In the genomic region with DNA sequence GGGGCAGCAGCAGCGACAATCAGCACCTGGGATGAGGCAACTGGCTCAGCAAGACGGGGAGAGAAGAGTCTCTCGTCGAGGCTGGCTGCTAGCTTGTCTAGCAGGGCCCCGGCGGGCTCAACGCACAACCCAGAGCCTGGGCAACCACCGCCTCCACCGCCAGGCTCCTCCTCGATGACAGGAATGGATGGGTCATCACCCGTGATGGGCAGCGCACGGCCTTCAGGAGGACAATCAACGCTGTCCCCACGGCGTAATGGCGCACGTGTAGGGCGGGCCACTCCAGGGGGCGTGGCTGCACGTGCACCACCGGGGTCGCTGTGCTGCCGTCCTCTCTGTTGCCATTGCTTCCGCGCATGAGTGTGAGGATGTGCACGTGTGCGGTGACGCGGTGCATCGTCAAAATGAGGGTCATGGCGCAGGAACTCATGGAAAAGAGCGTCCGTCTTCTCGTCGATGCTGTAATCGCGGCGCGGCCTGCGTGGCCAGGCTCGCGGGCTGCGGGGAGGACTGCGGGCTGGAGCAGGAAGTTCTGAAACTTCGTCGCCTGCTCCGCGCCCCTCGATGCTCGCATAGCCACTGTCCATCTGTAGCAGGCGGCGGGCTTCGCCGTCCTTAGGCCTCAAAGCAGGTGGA, we compare ENCODE assay signal across 8 mouse cellular contexts. TPM values are rescaled to one million over a fixed set of nuclear protein-coding genes. Genes with fewer than 3 reads are reported as not detected.
DNase-seq lines count a peak whose midpoint lies in the region; ATAC-seq and TF ChIP-seq lines count a peak whose summit lies in the region.

No protein-coding gene starts in this region.

- peak overlapping the region; percentile 34; the same call in 1 of the 2 replicates for H3K27ac ChIP-seq in kidney, embryonic 15.5 days
- H3K27ac ChIP-seq in kidney, adult 2 months (ENCODE audit: insufficient read depth, low read depth, low read length): no peak overlapping the region
- H3K27ac ChIP-seq in embryonic facial prominence, embryonic 13.5 days: no peak overlapping the region
- H3K27ac ChIP-seq in neural tube, embryonic 11.5 days (ENCODE audit: low read depth, low read length): no peak overlapping the region
- no peak overlapping the region for H3K27ac ChIP-seq in lung, postnatal 0 days (ENCODE audit: low read length)

- H3K9ac ChIP-seq in kidney, embryonic 15.5 days: peak overlapping the region; percentile 36; the same call in 1 of the 2 replicates
- H3K9ac ChIP-seq in embryonic facial prominence, embryonic 13.5 days: peak overlapping the region; percentile 59
- 0 out of 2 replicates have a peak overlapping the region, but pooled peaks have one; percentile 9 for H3K9ac ChIP-seq in neural tube, embryonic 11.5 days (ENCODE audit: low read length)
- no peak overlapping the region for H3K9ac ChIP-seq in lung, postnatal 0 days (replicated peaks; ENCODE audit: low read depth)

- intact Hi-C loops in left cerebral cortex, postnatal 36 days (cut with DNase I): no loop called here

- H3K4me2 ChIP-seq in kidney, embryonic 15.5 days: peak overlapping the region; percentile 48
- peak overlapping the region; percentile 55 for H3K4me2 ChIP-seq in embryonic facial prominence, embryonic 13.5 days
- H3K4me2 ChIP-seq in neural tube, embryonic 11.5 days (ENCODE audit: low read depth): peak overlapping the region; percentile 17
- no peak overlapping the region for H3K4me2 ChIP-seq in lung, postnatal 0 days (replicated peaks; ENCODE audit: low read depth, low read length)

- ATAC-seq in kidney, embryonic 15.5 days (replicated peaks; ENCODE audit: low FRiP score): peak; percentile 30
- no peak for ATAC-seq in embryonic facial prominence, embryonic 13.5 days (ENCODE audit: insufficient number of reproducible peaks, insufficient read depth, low FRiP score, low TSS enrichment, low read depth)
- peak; percentile 29; the same call in 1 of the 2 replicates for ATAC-seq in neural tube, embryonic 11.5 days (ENCODE audit: insufficient read depth, low FRiP score, low TSS enrichment)
- no peak for ATAC-seq in lung, postnatal 0 days

- H3K4me3 ChIP-seq in kidney, embryonic 15.5 days (replicated peaks): peak overlapping the region; percentile 17
- no peak overlapping the region for H3K4me3 ChIP-seq in kidney, adult 2 months (ENCODE audit: insufficient read depth, low read depth, low read length)
- H3K4me3 ChIP-seq in embryonic facial prominence, embryonic 13.5 days: peak overlapping the region; percentile 26
- H3K4me3 ChIP-seq in neural tube, embryonic 11.5 days (ENCODE audit: low read depth, low read length): no peak overlapping the region
- no peak overlapping the region for H3K4me3 ChIP-seq in lung, postnatal 0 days (ENCODE audit: low read depth, low read length)

- 15% methylated on average over 55 of the region's 55 CpGs for WGBS in kidney, embryonic 15.5 days
- 60% methylated on average over 55 of the region's 55 CpGs for WGBS in kidney, adult 2 months
- WGBS in embryonic facial prominence, embryonic 13.5 days: 15% methylated on average over 55 of the region's 55 CpGs
- WGBS in neural tube, embryonic 11.5 days: 13% methylated on average over 52 of the region's 55 CpGs
- WGBS in lung, postnatal 0 days: 37% methylated on average over 55 of the region's 55 CpGs

- TF ChIP-seq CTCF in kidney, adult 2 months (conservative IDR thresholded peaks at IDR 0.05; ENCODE audit: insufficient read depth, insufficient read length, low read depth, low read length): no peak
- TF ChIP-seq CTCF in lung, postnatal 0 days (IDR thresholded peaks at IDR 0.05): no peak

- no peak for TF ChIP-seq POLR2A in kidney, adult 2 months (IDR thresholded peaks at IDR 0.05; ENCODE audit: low read depth, low read length)

- H3K36me3 ChIP-seq in kidney, embryonic 15.5 days: peaks cover 86% of the 10 kb centered on the region
- peaks cover 3% of the 10 kb centered on the region; the same call in 1 of the 2 replicates for H3K36me3 ChIP-seq in kidney, adult 2 months (ENCODE audit: control insufficient read depth, insufficient read depth, low read length)
- peaks cover 85% of the 10 kb centered on the region for H3K36me3 ChIP-seq in embryonic facial prominence, embryonic 13.5 days
- peaks cover 11% of the 10 kb centered on the region; the same call in 1 of the 2 replicates for H3K36me3 ChIP-seq in neural tube, embryonic 11.5 days (ENCODE audit: control insufficient read depth, insufficient read depth, low read length)
- peaks cover 25% of the 10 kb centered on the region for H3K36me3 ChIP-seq in lung, postnatal 0 days (ENCODE audit: insufficient read depth, low read length)

- H3K27me3 ChIP-seq in kidney, embryonic 15.5 days: peaks cover 15% of the 10 kb centered on the region
- no peaks in the 10 kb centered on the region for H3K27me3 ChIP-seq in kidney, adult 2 months (replicated peaks; ENCODE audit: control insufficient read depth, insufficient read depth, low read length)
- peaks cover 15% of the 10 kb centered on the region for H3K27me3 ChIP-seq in embryonic facial prominence, embryonic 13.5 days
- H3K27me3 ChIP-seq in neural tube, embryonic 11.5 days (ENCODE audit: control insufficient read depth, insufficient read depth, low read length): peaks cover 13% of the 10 kb centered on the region
- no peaks in the 10 kb centered on the region for H3K27me3 ChIP-seq in lung, postnatal 0 days (replicated peaks; ENCODE audit: insufficient read depth, low read length)

- H3K9me3 ChIP-seq in kidney, embryonic 15.5 days (replicated peaks): no peaks in the 10 kb centered on the region
- no peaks in the 10 kb centered on the region for H3K9me3 ChIP-seq in embryonic facial prominence, embryonic 13.5 days
- no peaks in the 10 kb centered on the region for H3K9me3 ChIP-seq in neural tube, embryonic 11.5 days (ENCODE audit: control insufficient read depth, low read length)
- no peaks in the 10 kb centered on the region for H3K9me3 ChIP-seq in lung, postnatal 0 days (ENCODE audit: low read length)

- DNase-seq in kidney, adult 2 months: no peak
- DNase-seq in adrenal gland, adult 8-10 months: peak; percentile 52
- DNase-seq in left cerebral cortex, postnatal 36 days (ENCODE audit: low spot score in 2 of 2): peak; percentile 69 to 77
- DNase-seq in neural tube, embryonic 11.5 days (ENCODE audit: low spot score): peak; percentile 67
- DNase-seq in urinary bladder, postnatal 14 days (ENCODE audit: low spot score): no peak
- no peak for DNase-seq in lung, postnatal 0 days (ENCODE audit: low spot score)

- TF ChIP-seq EP300 in lung, postnatal 0 days (IDR thresholded peaks at IDR 0.05): no peak

- H3K4me1 ChIP-seq in kidney, embryonic 15.5 days: peaks cover 43% of the 10 kb centered on the region
- H3K4me1 ChIP-seq in kidney, adult 2 months (ENCODE audit: control insufficient read depth, insufficient read depth, low read length): peaks cover 16% of the 10 kb centered on the region; the same call in 1 of the 2 replicates
- H3K4me1 ChIP-seq in embryonic facial prominence, embryonic 13.5 days: peaks cover 25% of the 10 kb centered on the region
- peaks cover 6% of the 10 kb centered on the region for H3K4me1 ChIP-seq in neural tube, embryonic 11.5 days (ENCODE audit: control insufficient read depth, insufficient read depth, low read length)
- no peaks in the 10 kb centered on the region for H3K4me1 ChIP-seq in lung, postnatal 0 days (ENCODE audit: insufficient read depth, low read depth, low read length)

RNA-seq across cellular contexts. Expression of a gene that starts 7.0 kb away (rescaled TPM):
- polyA plus RNA-seq in kidney, embryonic 15.5 days (2015; fragmentation: Nextera tagmentation; extraction: Ambion mirVana): 594 and 612 TPM in 2 replicates
- polyA plus RNA-seq in kidney, adult 2 months (2012; rRNA removed): 1,948 and 2,036 TPM in 2 replicates
- total RNA-seq in adrenal gland, adult 8-10 months (2022): 100 to 1,000 TPM; 380 to 452 (median 425) TPM
- polyA plus RNA-seq in embryonic facial prominence, embryonic 13.5 days (2015; fragmentation: Nextera tagmentation; extraction: Ambion mirVana): 491 and 513 TPM in 2 replicates
- 100 to 1,000 TPM; 334 to 384 TPM for total RNA-seq in left cerebral cortex, postnatal 36 days (2021)
- polyA plus RNA-seq in neural tube, embryonic 11.5 days (2014; fragmentation: Nextera tagmentation; extraction: Ambion mirVana): 376 and 386 TPM in 2 replicates
- polyA plus RNA-seq in lung, postnatal 0 days (2015; fragmentation: Nextera tagmentation; extraction: Ambion mirVana): 463 and 491 TPM in 2 replicates

RNA-seq across cellular contexts. Expression of a gene that starts 9.2 kb away (rescaled TPM):
- 5.7 and 6.1 TPM in 2 replicates for polyA plus RNA-seq in kidney, embryonic 15.5 days (2015; fragmentation: Nextera tagmentation; extraction: Ambion mirVana)
- 8.1 and 8.7 TPM in 2 replicates for polyA plus RNA-seq in kidney, adult 2 months (2012; rRNA removed)
- total RNA-seq in adrenal gland, adult 8-10 months (2022): 10 to 100 TPM; 58.4 to 92.4 (median 81.9) TPM
- polyA plus RNA-seq in embryonic facial prominence, embryonic 13.5 days (2015; fragmentation: Nextera tagmentation; extraction: Ambion mirVana): 6.8 and 9.8 TPM in 2 replicates
- 100 to 1,000 TPM; 431 to 463 TPM for total RNA-seq in left cerebral cortex, postnatal 36 days (2021)
- polyA plus RNA-seq in neural tube, embryonic 11.5 days (2014; fragmentation: Nextera tagmentation; extraction: Ambion mirVana): 11.1 and 11.3 TPM in 2 replicates
- polyA plus RNA-seq in lung, postnatal 0 days (2015; fragmentation: Nextera tagmentation; extraction: Ambion mirVana): 5.1 and 5.5 TPM in 2 replicates

RNA-seq across cellular contexts. Expression of a gene that starts 15.8 kb away (rescaled TPM):
- 15.0 and 22.4 TPM in 2 replicates for polyA plus RNA-seq in kidney, embryonic 15.5 days (2015; fragmentation: Nextera tagmentation; extraction: Ambion mirVana)
- polyA plus RNA-seq in kidney, adult 2 months (2012; rRNA removed): 114 and 117 TPM in 2 replicates
- 100 to 1,000 TPM; 127 to 146 (median 143) TPM for total RNA-seq in adrenal gland, adult 8-10 months (2022)
- 18.5 and 19.0 TPM in 2 replicates for polyA plus RNA-seq in embryonic facial prominence, embryonic 13.5 days (2015; fragmentation: Nextera tagmentation; extraction: Ambion mirVana)
- total RNA-seq in left cerebral cortex, postnatal 36 days (2021): 100 to 1,000 TPM in 1 of 2 experiments, 10 to 100 TPM in 1; 94.4 to 100 TPM
- 22.0 and 23.5 TPM in 2 replicates for polyA plus RNA-seq in neural tube, embryonic 11.5 days (2014; fragmentation: Nextera tagmentation; extraction: Ambion mirVana)
- polyA plus RNA-seq in lung, postnatal 0 days (2015; fragmentation: Nextera tagmentation; extraction: Ambion mirVana): 19.0 and 19.8 TPM in 2 replicates

RNA-seq across cellular contexts. Expression of a gene that starts 16.6 kb away (rescaled TPM):
- polyA plus RNA-seq in kidney, embryonic 15.5 days (2015; fragmentation: Nextera tagmentation; extraction: Ambion mirVana): 18.8 and 19.5 TPM in 2 replicates
- 65.6 and 67.0 TPM in 2 replicates for polyA plus RNA-seq in kidney, adult 2 months (2012; rRNA removed)
- total RNA-seq in adrenal gland, adult 8-10 months (2022): 100 to 1,000 TPM in 1 of 4 experiments, 10 to 100 TPM in 3; 56.4 to 145 (median 90.1) TPM
- polyA plus RNA-seq in embryonic facial prominence, embryonic 13.5 days (2015; fragmentation: Nextera tagmentation; extraction: Ambion mirVana): 21.2 and 25.7 TPM in 2 replicates
- 10 to 100 TPM; 76.2 to 78.8 TPM for total RNA-seq in left cerebral cortex, postnatal 36 days (2021)
- polyA plus RNA-seq in neural tube, embryonic 11.5 days (2014; fragmentation: Nextera tagmentation; extraction: Ambion mirVana): 70.0 and 78.2 TPM in 2 replicates
- polyA plus RNA-seq in lung, postnatal 0 days (2015; fragmentation: Nextera tagmentation; extraction: Ambion mirVana): 13.2 and 14.2 TPM in 2 replicates

RNA-seq across cellular contexts. Expression of a gene that starts 26.1 kb away (rescaled TPM):
- 14.4 and 16.2 TPM in 2 replicates for polyA plus RNA-seq in kidney, embryonic 15.5 days (2015; fragmentation: Nextera tagmentation; extraction: Ambion mirVana)
- polyA plus RNA-seq in kidney, adult 2 months (2012; rRNA removed): 27.7 and 30.8 TPM in 2 replicates
- 10 to 100 TPM; 27.4 to 54.8 (median 45.1) TPM for total RNA-seq in adrenal gland, adult 8-10 months (2022)
- polyA plus RNA-seq in embryonic facial prominence, embryonic 13.5 days (2015; fragmentation: Nextera tagmentation; extraction: Ambion mirVana): 15.8 and 16.1 TPM in 2 replicates
- total RNA-seq in left cerebral cortex, postnatal 36 days (2021): 10 to 100 TPM; 14.5 to 25.5 TPM
- polyA plus RNA-seq in neural tube, embryonic 11.5 days (2014; fragmentation: Nextera tagmentation; extraction: Ambion mirVana): 11.3 and 11.9 TPM in 2 replicates
- 17.5 and 26.4 TPM in 2 replicates for polyA plus RNA-seq in lung, postnatal 0 days (2015; fragmentation: Nextera tagmentation; extraction: Ambion mirVana)

Comparison
In these comparisons a context has a peak if more than half of its experiments do, and no peak if none do; other contexts are left out.
1. H3K4me3 ChIP-seq: peak in kidney, embryonic 15.5 days (single experiment) and embryonic facial prominence, embryonic 13.5 days (single experiment); none in kidney, adult 2 months (single experiment), neural tube, embryonic 11.5 days (single experiment) and lung, postnatal 0 days (single experiment).
2. ATAC-seq: peak in kidney, embryonic 15.5 days (single experiment) and neural tube, embryonic 11.5 days (single experiment); none in embryonic facial prominence, embryonic 13.5 days (single experiment) and lung, postnatal 0 days (single experiment).
3. DNase-seq: peak in adrenal gland, adult 8-10 months (single experiment), left cerebral cortex, postnatal 36 days (2 of 2) and neural tube, embryonic 11.5 days (single experiment); none in kidney, adult 2 months (single experiment), urinary bladder, postnatal 14 days (single experiment) and lung, postnatal 0 days (single experiment).